Mouse (Mus musculus) heart, adult 9 months (tissue): ENCODE results near the gene Gm28710.

Experiments used
- DNase-seq, 2 experiments: peaks; one replicate each; pipeline ENCODE4 v3.0.0; 2022; ENCODE audit warnings: low spot score in 2 of 2

Gene Gm28710

GRCm38 (mm10) chr5:16791243-16791860, at the start of gene Gm28710:
Gm28710 (plus strand) TSS chr5:16791810.
- no peak for DNase-seq

GRCm38 (mm10) chr5:16777176-16777575, 14.4 kb upstream of the Gm28710 start:
- DNase-seq = no peak

DNA sequence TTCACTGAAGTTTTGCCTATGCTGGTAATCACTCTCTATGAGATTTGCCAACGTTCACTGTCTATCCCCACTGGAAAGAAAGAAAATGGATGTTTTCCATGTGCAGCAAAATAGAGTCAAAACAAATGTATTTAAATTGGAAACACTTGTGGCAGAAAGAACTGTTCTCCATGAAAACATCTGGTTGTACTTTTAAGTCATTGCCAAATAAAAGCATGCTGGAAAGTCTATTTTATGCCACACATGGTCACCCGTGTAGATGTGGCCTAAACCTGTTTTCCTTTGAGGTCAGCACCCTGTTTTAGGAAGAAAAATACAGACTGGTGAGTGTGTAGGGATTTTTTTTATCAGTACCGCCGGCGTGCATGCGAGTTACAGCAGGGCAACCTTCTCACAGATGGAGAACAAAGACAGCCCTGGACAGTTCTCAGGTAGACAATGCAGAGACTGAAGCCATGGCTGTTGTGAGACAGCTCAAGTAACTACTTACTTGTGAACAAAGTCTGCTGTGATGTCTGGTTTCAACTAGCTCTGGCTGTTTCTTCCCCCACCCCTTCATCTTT, 12.9 kb upstream of the Gm28710 start:
- DNase-seq = no peak

- DNase-seq = no peak
Measured at GRCm38 (mm10) chr5:16785627-16786026, 6.0 kb upstream of the Gm28710 start.

DNA sequence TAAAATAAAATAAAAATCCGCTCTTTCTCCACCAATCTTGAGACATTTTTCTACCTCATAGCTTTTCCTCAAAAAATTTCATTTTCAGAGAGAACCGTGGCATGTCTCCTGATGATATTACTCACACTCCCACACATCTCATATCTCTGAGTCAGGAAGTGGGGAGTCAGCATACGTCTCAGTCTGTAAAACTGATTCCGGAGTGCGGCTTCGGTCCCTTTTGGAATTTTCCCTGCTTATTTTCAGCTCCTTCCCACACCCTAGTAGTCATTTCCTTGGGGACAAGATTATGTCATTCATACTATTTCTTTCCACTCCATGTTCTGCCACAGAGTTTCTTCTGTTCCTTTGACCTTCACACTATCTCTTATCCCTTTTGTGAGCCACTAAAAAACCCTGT, 3.4 kb downstream of the Gm28710 start:
- DNase-seq = no peak

DNA sequence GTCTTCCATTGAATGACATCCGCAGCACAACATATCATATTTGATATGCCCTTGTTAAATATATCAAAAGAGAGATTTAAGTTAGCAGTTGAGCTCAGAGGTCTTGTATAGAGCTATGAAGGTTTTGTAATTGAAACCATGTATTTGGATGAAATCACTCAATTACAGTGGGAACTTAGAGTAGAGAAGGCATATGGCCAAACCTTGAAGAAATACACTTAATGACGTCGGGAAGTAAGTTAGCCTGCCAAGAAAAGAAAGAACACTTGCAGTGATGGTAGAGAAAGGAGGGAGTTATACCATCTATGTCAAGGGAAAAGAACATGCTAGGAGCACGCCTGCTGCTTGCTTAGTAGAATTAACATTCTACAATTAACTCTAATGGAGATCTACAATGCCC, 11.1 kb downstream of the Gm28710 start:
- no peak for DNase-seq

DNA sequence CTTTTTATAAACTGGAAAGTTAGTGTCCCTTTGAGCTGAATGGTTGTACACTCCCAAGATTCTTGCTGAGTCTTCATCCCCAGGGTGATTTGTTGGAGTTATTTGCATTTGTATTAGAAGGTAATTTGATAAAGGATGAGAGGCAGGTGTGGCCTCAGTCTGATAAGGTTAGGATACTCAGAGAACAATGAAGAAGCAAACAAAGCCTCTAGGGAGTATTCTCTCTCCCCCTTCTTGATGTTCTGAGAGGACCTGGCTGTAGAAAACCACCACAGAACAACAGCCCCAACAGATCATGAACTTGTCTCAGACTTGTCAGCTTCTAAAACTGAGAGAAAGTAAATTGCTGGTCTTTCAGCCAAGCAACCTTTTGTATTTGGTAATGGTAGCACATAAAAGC, 47.4 kb downstream of the Gm28710 start:
- DNase-seq = no peak

DNA sequence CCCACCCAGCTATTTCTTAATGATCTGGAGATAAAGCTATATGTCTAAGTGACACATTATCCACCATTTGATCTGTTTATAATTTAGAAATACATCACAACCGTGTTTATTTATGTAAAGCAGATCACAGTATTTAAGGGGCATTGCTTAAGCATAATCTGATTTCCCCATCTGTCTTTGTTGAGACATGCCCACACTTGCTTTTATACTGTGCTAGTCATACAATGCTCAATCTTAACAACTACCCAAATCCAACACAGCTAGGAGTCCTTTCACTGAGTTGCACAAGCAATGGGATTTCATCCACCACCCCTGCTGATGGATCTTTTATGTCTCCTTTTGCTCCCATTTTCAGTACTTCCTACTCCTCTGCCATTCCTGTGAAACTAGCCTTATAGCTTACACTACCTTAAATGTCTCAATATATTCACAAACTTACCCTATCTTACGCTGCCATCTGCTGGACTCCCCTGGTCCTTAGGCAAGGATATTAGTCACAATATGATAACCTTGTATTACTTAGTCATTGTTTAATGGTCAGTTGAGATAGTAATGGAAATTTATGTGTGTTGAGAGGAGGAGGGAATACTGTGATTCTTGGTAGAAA, 77.8 kb downstream of the Gm28710 start:
- no peak for DNase-seq

- no peak for DNase-seq
Measured at GRCm38 (mm10) chr5:16894161-16894560, 102.6 kb downstream of the Gm28710 start.

DNA sequence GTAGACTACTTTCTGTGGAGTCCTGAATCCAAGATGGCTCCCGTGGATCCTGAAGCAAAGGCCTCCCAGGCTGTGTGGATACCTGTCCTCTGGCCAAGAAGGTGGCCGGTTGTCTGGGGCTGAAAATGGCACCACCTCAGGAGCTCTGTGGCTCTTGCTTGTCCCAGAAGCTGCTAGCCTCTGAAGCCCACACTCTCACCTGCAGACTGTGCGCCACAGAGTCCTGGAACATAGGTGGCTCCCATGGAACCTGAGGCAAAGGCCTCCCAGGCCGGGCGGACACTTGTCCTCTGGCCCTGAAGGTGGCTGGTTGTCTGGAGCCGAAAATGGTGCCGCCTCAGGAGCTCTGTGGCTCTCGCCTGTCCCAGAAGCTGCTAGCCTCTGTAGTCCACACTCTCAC, 128.2 kb downstream of the Gm28710 start:
- DNase-seq = no peak

DNA sequence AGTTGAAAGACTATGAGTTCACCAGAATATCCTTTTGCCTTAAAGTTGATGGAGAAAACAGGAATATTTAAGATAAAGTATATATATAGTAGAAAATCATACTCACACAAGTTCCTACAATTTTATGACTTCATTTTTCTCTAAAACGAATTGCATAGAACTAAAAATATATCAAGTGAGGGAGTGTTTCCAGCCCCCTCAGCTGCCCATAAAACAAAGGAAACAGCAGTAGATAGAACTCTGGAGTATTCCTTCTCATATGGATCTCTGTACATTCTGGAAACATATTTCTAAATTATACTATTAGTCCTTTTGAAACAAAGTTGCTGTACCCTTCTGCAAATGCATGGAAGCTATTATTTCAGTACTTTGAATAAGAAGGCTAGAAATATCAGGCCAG, 130.9 kb downstream of the Gm28710 start:
- DNase-seq = no peak
